Mouse (Mus musculus) adrenal gland, postnatal 10 days (tissue): ENCODE results near the gene Azin2. TPM values are rescaled to one million over a fixed set of nuclear protein-coding genes. Genes with fewer than 3 reads are reported as not detected.

Source experiments
- DNase-seq: peaks from one replicate; pipeline ENCODE4 v3.0.0; 2021; ENCODE audit warnings: mixed read lengths
- total RNA-seq, 2 experiments: library from RNA; stranded (reverse); gene quantifications; 2 replicates each; pipeline ENCODE4 v1.2.3; 2021

Gene Azin2
- total RNA-seq, 2 experiments from 2014 or later = 32.5 to 32.9 TPM

- no peak for DNase-seq
Observed at GRCm38 (mm10) chr4:128978634-128979033, 16.4 kb upstream of the Azin2 start.

GRCm38 (mm10) chr4:128977217-128977616, 15.0 kb upstream of the Azin2 start:
- no peak for DNase-seq

DNA sequence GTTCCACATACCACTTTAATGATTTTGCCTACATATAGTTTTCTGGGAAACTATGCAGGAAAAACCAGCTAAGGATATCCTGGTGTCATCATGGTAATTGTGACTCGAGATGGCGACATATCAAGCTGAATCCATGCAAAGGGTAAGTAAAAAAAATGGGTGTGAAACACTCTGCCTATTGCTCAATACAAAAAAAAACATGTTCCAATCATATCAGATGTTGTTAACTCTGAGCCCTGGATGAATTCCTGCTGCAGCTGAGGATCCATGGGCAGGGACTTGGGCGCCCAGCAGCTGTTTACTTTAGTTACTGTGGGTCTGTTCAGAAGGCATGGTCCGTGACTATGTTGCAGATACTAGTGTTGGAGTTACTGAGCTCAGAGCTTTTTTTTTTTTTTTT, 14.3 kb upstream of the Azin2 start:
- no peak for DNase-seq

DNA sequence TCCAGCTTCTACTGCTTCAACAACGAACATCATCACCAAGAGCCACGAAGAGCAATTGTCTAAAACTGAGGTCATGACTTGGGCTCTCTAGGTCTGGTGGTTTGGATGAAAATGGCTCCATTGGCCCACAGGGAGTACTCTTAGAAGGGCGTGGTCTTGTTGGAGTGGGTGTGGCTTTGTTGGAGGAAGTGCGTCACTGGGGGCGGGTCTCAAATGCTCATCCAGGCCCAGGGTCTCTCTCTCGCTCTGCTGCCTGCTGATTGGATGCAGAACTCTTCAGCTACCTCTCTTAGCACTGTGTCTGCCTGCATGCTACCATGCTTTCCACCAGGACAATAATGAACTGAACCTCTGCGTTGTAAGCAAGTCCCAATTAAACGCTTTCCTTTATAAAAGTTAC, 12.4 kb upstream of the Azin2 start:
- DNase-seq = no peak

GRCm38 (mm10) chr4:128971065-128971694, 8.9 kb upstream of the Azin2 start:
- peak; percentile 92 for DNase-seq

- DNase-seq = no peak
Observed at GRCm38 (mm10) chr4:128970417-128970807, 8.2 kb upstream of the Azin2 start.

GRCm38 (mm10) chr4:128969607-128970416, 7.6 kb upstream of the Azin2 start:
- DNase-seq = no peak

DNA sequence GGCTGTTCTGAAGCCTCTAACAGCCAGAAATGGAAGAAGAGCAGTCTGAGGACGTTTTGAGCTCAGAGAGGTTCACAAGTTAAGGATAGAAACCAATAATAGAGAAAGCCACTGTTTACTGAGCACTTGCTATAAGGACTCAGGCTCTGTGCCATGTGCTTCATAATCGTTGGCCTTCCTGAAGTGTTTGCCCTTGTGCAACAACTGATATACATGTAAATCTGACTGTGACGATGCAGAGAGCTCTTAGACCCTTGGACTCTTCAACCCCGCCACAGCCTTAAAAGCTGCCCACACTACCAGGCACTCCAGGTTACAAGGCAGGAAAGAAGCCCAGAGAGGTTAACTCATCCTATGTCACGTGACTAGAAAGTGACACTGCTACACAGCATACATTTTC, 6.8 kb upstream of the Azin2 start:
- no peak for DNase-seq

GRCm38 (mm10) chr4:128966751-128967150, 4.5 kb upstream of the Azin2 start:
- DNase-seq = no peak

DNA sequence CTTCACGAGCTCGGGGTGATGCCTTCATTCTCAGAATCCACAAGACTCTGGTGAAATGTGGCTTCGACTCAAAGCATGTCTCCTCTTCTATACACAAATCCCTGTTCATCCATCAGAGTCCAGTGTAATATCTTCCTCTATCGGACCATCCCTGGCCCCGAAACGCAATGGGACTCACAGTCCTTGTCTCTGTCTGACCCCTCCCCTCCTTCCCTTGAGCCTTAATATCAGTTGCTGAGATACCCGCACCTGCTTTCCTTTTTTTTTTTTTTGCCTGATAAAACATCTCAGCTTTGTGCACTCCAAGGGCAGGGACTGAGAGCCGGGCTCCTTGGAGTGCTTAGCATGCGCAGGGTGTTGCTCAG, 666 bp upstream of the Azin2 start:
- DNase-seq = no peak

GRCm38 (mm10) chr4:128961301-128962028, 777 bp downstream of the Azin2 start:
- no peak for DNase-seq

GRCm38 (mm10) chr4:128959676-128960075, 2.6 kb downstream of the Azin2 start:
- DNase-seq = no peak

DNA sequence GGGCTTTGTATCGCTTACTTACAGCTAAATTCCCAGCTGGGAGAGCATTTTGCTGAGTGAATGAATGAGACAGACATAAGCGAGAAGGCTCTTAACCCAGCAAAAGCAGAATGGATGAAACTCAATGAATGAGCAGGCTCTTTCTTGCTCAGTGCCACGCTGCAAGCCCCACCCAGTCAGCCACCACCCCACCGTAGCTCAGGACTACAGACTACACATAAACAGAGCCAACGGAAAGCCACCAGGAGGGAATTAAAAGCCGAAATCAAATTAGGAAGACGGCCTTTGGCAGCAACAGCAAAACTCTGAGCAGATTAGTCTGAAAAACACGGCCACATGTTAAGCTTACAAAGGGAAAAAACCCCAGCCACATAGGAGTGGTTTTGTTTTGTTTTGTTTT, 3.4 kb downstream of the Azin2 start:
- no peak for DNase-seq

DNA sequence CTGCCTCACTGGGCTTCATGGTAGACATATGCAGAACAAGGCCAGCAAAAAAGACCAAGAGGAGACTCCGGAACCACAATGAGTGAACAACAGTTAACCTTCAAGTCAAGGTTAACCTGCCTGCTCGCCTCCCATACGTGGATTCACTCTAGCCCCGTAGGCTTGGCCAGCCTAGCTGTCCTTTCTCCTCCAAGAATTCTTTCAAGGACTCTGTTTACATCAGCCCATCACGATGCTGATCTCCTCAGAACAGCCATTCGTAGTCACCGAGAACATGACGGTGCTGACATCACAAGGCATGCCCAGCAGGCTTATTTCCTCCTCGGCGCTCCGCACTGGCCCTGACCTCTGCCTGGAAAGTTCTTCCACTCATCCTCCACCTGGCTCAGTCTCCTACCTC, 4.1 kb downstream of the Azin2 start:
- peak; percentile 42 for DNase-seq

DNA sequence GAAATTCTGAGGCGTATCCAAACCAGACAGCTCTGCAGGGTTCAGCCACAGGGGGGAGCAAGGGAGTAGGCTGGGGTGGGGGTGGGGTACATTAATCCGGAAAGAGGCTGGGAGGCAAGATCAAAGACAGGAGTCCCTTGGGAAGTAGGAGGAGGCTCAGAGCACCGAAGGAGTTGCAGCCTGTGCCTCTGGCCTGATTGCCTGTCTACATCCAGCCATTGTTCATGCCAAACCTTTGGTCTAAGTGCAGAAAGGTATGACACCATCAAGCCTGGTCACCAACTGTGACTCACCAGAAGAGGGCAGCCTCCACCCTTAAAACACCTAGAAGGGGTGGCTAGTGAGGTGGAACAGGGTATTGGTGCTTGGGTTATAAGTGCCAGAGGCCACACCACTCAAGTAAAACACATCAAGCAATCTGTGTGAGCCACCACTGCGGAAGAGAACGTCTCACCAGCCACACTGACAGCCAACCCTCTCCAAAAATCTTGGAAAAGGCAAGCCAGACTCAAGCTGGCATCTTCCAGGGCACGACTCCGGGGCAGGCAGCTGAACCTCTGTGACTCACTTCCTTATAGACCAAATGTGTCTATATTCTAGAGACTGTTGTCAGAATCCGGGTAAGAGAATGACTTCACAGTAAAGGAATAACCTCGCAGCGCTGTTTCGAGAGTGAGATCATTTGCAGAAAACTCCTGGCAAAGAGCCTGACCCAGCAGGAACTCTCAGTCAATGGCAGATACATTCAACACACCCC, 4.9 kb downstream of the Azin2 start:
- DNase-seq = peak; percentile 65

DNA sequence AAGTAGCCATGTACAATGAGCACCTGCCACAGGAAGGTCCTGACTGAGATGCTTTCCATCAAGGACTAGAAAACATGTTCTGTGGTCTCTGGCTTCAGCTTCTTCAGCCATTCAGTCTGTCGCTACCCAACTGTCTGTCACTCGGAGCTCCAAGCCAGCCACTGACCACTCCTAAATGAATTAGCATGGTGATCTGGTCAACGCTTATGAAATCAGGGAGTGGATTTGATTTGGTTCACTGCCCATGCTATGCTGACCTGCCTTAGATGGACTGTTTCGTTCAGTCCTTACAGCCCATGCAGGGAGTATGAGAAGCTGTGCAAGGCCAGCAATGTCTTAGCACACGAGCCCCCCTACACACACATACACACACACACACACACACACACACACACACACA, 8.4 kb downstream of the Azin2 start:
- no peak for DNase-seq

DNA sequence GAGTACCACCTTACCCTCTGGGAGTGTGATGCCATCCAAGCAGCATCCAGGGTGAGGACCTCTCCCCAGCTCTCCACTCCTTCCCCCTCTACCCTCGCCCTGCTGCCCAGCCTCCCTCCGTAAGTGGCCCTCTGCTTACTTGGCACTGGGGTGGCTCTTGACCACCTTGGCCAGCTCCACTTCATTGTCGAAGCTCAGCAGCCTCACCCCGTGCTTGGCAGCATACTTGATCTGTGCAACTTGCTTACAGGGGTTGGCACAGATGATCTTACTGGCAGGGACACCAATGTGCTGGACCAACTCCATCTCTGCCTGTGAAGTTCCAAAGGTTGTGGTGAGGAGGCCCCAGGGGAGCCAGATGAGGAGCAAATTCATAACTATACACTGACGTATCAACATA, 11.8 kb downstream of the Azin2 start:
- DNase-seq = peak; percentile 68

- no peak for DNase-seq
Observed at GRCm38 (mm10) chr4:128949470-128950005, 12.7 kb downstream of the Azin2 start.

GRCm38 (mm10) chr4:128948137-128948674, 14.0 kb downstream of the Azin2 start:
- DNase-seq = peak; percentile 79

GRCm38 (mm10) chr4:128947326-128947933, 14.8 kb downstream of the Azin2 start:
- peak; percentile 37 for DNase-seq

DNA sequence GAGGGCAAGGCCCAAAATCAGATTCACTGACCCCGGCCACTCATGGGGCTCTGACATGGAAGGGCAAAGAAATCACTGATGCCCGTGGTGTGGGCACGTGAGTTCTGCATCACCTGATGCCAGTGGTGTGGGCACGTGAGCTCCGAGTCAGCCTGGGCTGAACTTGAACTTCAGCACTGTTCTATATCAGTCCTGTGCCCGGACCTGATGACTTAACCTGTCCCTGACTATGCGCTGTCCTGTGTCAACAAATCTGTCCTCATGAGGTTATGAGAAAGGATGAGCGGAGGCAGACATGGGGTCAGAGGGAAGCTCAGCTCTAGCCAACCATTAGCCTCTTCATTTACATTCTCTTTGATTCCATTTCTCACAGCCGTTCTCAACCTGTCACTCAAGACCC, 15.5 kb downstream of the Azin2 start:
- no peak for DNase-seq

- no peak for DNase-seq
Observed at GRCm38 (mm10) chr4:128942346-128942745, 19.9 kb downstream of the Azin2 start.
